26 mouse cellular contexts compared by ENCODE assay signal in genomic region chr6:48581257-48581656, GRCm38 (mm10). TPM values are rescaled to one million over a fixed set of nuclear protein-coding genes. Genes with fewer than 3 reads are reported as not detected.
DNase-seq lines count a peak whose midpoint lies in the region; ATAC-seq and TF ChIP-seq lines count a peak whose summit lies in the region.
"Had no signal": no experiment of that assay in that cellular context is flagged by ENCODE, and none has a peak within 500 bp of the region (broad histone marks: within the 10 kb centered on the region; RNA-seq: fewer than 3 reads in every experiment).

No protein-coding gene starts in this region.

- no peak for TF ChIP-seq EP300 in heart, adult 2 months (IDR thresholded peaks at IDR 0.05; ENCODE audit: insufficient read depth, low read depth, low read length)
- TF ChIP-seq EP300 in heart, postnatal 0 days (IDR thresholded peaks at IDR 0.05; ENCODE audit: low read depth) = no peak

- ATAC-seq in heart, embryonic 13.5 days (ENCODE audit: extremely low read depth, insufficient number of reproducible peaks, low FRiP score, low TSS enrichment) = no peak
- ATAC-seq in heart, postnatal 0 days (ENCODE audit: insufficient read depth, low read depth) = no peak
- ATAC-seq: hindbrain, embryonic 16.5 days; inflammation-experienced regulatory T-cells, adult 6 months; intestine, postnatal 0 days had no signal

- no peak overlapping the region for H3K4me3 ChIP-seq in heart, embryonic 13.5 days
- H3K4me3 ChIP-seq in heart, adult 2 months = no peak overlapping the region
- H3K4me3 ChIP-seq in heart, postnatal 0 days (ENCODE audit: low read depth, low read length) = no peak overlapping the region
- H3K4me3 ChIP-seq: embryonic facial prominence, embryonic 15.5 days; erythroblast, embryonic 14.5 days; forebrain, embryonic 10.5 days; gastrocnemius, adult 2 months; hindbrain, embryonic 12.5 days had no signal

- H3K4me2 ChIP-seq in heart, embryonic 13.5 days = no peak overlapping the region
- H3K4me2 ChIP-seq in heart, postnatal 0 days (ENCODE audit: low read depth, low read length) = no peak overlapping the region
- H3K4me2 ChIP-seq: embryonic facial prominence, embryonic 15.5 days; hindbrain, embryonic 12.5 days had no signal

- WGBS in heart, embryonic 13.5 days = 8% methylated on average over 3 of the region's 3 CpGs
- 29% methylated on average over 3 of the region's 3 CpGs for WGBS in heart, adult 2 months
- WGBS in heart, postnatal 0 days = 13% methylated on average over 3 of the region's 3 CpGs

- intact Hi-C loops in heart, postnatal 36 days (cut with DNase I) = loop anchor here (5.0 kb wide), 1 partner anchor 191 kb away; the partner anchor contains the start of gene Gimap3
- intact Hi-C loops in heart, adult 2 months (cut with DNase I) = loop anchor here (5.0 kb wide), 1 partner anchor 39 kb away; no protein-coding TSS in a partner anchor

- no peaks in the 10 kb centered on the region for H3K9me3 ChIP-seq in heart, embryonic 13.5 days
- no peaks in the 10 kb centered on the region for H3K9me3 ChIP-seq in heart, postnatal 0 days (replicated peaks; ENCODE audit: control insufficient read depth, low read length)
- H3K9me3 ChIP-seq: embryonic facial prominence, embryonic 15.5 days; forebrain, embryonic 10.5 days; hindbrain, embryonic 12.5 days had no signal

- TF ChIP-seq CTCF in heart, adult 2 months (IDR thresholded peaks at IDR 0.05) = no peak
- TF ChIP-seq CTCF in heart, postnatal 0 days (IDR thresholded peaks at IDR 0.05; ENCODE audit: low read depth) = no peak

- no peaks in the 10 kb centered on the region for H3K79me2 ChIP-seq in heart, adult 2 months (replicated peaks; ENCODE audit: control insufficient read depth, insufficient read depth, low read length)

- peaks cover 37% of the 10 kb centered on the region for H3K4me1 ChIP-seq in heart, embryonic 13.5 days
- peaks cover 3% of the 10 kb centered on the region for H3K4me1 ChIP-seq in heart, adult 2 months (ENCODE audit: control insufficient read depth, insufficient read depth, low read length)
- peaks cover 26% of the 10 kb centered on the region for H3K4me1 ChIP-seq in heart, postnatal 0 days (ENCODE audit: control insufficient read depth, insufficient read depth)
- H3K4me1 ChIP-seq: embryonic facial prominence, embryonic 15.5 days; hindbrain, embryonic 12.5 days had no signal

- TF ChIP-seq POLR2A in heart, adult 2 months (IDR thresholded peaks at IDR 0.05; ENCODE audit: insufficient read depth, low read depth, low read length) = no peak

- peak overlapping the region; percentile 37 for H3K27ac ChIP-seq in heart, embryonic 13.5 days (replicated peaks)
- H3K27ac ChIP-seq in heart, adult 2 months = no peak overlapping the region
- H3K27ac ChIP-seq in heart, postnatal 0 days (ENCODE audit: low read depth) = peak overlapping the region; percentile 40
- H3K27ac ChIP-seq: embryonic facial prominence, embryonic 15.5 days; gastrocnemius, adult 2 months; hindbrain, embryonic 12.5 days had no signal

- peak; percentile 71 for DNase-seq in heart, adult 11 months
- no peak for DNase-seq in heart, postnatal 36 days
- DNase-seq in heart, adult 2 months = no peak
- DNase-seq in heart, postnatal 0 days (ENCODE audit: low spot score) = no peak
- no peak for DNase-seq in heart, adult 18-20 months
- DNase-seq in yolk sac, embryonic 10.5 days (ENCODE audit: low spot score) = no peak
- DNase-seq: adrenal gland, adult 8-10 months; cerebellum, adult 11 months; gastrocnemius, adult 2 months; gastrocnemius, postnatal 25 days; kidney, adult 8-10 months had no signal

- no peaks in the 10 kb centered on the region for H3K36me3 ChIP-seq in heart, embryonic 13.5 days
- no peaks in the 10 kb centered on the region for H3K36me3 ChIP-seq in heart, adult 2 months (ENCODE audit: control insufficient read depth, insufficient read depth, low read length)
- no peaks in the 10 kb centered on the region for H3K36me3 ChIP-seq in heart, postnatal 0 days (replicated peaks; ENCODE audit: control insufficient read depth, insufficient read depth, low read length)
- H3K36me3 ChIP-seq: embryonic facial prominence, embryonic 15.5 days; forebrain, embryonic 10.5 days; G1E; hindbrain, embryonic 12.5 days had no signal

- H3K9ac ChIP-seq in heart, embryonic 13.5 days = no peak overlapping the region
- no peak overlapping the region for H3K9ac ChIP-seq in heart, adult 2 months (ENCODE audit: low read depth, low read length)
- no peak overlapping the region for H3K9ac ChIP-seq in heart, postnatal 0 days (replicated peaks; ENCODE audit: low read depth, low read length)
- H3K9ac ChIP-seq: embryonic facial prominence, embryonic 15.5 days; hindbrain, embryonic 12.5 days had no signal

- no peaks in the 10 kb centered on the region for H3K27me3 ChIP-seq in heart, embryonic 13.5 days (replicated peaks)
- H3K27me3 ChIP-seq in heart, adult 2 months (ENCODE audit: control insufficient read depth, insufficient read depth, low read length) = no peaks in the 10 kb centered on the region
- no peaks in the 10 kb centered on the region for H3K27me3 ChIP-seq in heart, postnatal 0 days (ENCODE audit: control insufficient read depth, insufficient read depth, low read length)
- H3K27me3 ChIP-seq: embryonic facial prominence, embryonic 15.5 days; hindbrain, embryonic 12.5 days had no signal

RNA-seq across cellular contexts. Expression of gene Gm45021, which starts 8.2 kb away (rescaled TPM):
- total RNA-seq in heart, postnatal 36 days (2021) = not detected
- polyA plus RNA-seq in heart, embryonic 13.5 days (2015; fragmentation: Nextera tagmentation; extraction: Ambion mirVana) = 0.86 TPM in 1 of 2 replicates, not detected in the other
- total RNA-seq in heart, adult 2 months (2021) = not detected
- polyA plus RNA-seq in heart, adult 2 months (2012; rRNA removed) = not detected in 2 replicates
- not detected in 2 replicates for total RNA-seq in heart, postnatal 0 days (2014; rRNA removed; ENCODE audit: low replicate concordance)
- not detected in 2 replicates for polyA plus RNA-seq in heart, postnatal 0 days (2015; fragmentation: Nextera tagmentation; extraction: Ambion mirVana)
- not detected for total RNA-seq in heart, adult 18-20 months (2021)
- total RNA-seq: adrenal gland, adult 8-10 months; adrenal gland, postnatal 36 days; common myeloid progenitor, adult 5-6 weeks; G1E; gastrocnemius, adult 2 months; gastrocnemius, postnatal 25 days; granulocyte monocyte progenitor cell, adult 5-6 weeks had no signal
- polyA plus RNA-seq: CD4-positive, CD25-positive, alpha-beta regulatory T cell, adult 4 months; embryonic facial prominence, embryonic 11.5 days; embryonic facial prominence, embryonic 15.5 days; erythroblast, embryonic 14.5 days; forebrain, embryonic 10.5 days; forebrain, embryonic 14.5 days; G1E; hindbrain, embryonic 12.5 days; hindbrain, embryonic 16.5 days; inflammation-experienced regulatory T-cells, adult 6 months; intestine, postnatal 0 days had no signal

RNA-seq across cellular contexts. Expression of gene Rarres2, which starts 8.7 kb away (rescaled TPM):
- 100 to 1,000 TPM in 1 of 2 experiments, 10 to 100 TPM in 1; 70.4 to 101 TPM for total RNA-seq in heart, postnatal 36 days (2021)
- 29.7 and 35.8 TPM in 2 replicates for polyA plus RNA-seq in heart, embryonic 13.5 days (2015; fragmentation: Nextera tagmentation; extraction: Ambion mirVana)
- 10 to 100 TPM; 70.9 to 82.4 TPM for total RNA-seq in heart, adult 2 months (2021)
- polyA plus RNA-seq in heart, adult 2 months (2012; rRNA removed) = 93.7 and 99.3 TPM in 2 replicates
- total RNA-seq in heart, postnatal 0 days (2014; rRNA removed; ENCODE audit: low replicate concordance) = 56.8 and 72.8 TPM in 2 replicates
- 65.7 and 71.8 TPM in 2 replicates for polyA plus RNA-seq in heart, postnatal 0 days (2015; fragmentation: Nextera tagmentation; extraction: Ambion mirVana)
- 10 to 100 TPM; 60.1 to 86.3 TPM for total RNA-seq in heart, adult 18-20 months (2021)
- total RNA-seq: common myeloid progenitor, adult 5-6 weeks; granulocyte monocyte progenitor cell, adult 5-6 weeks had no signal
- polyA plus RNA-seq: erythroblast, embryonic 14.5 days; G1E had no signal

RNA-seq across cellular contexts. Expression of gene Repin1, which starts 12.4 kb away (rescaled TPM):
- total RNA-seq in heart, postnatal 36 days (2021) = 10 to 100 TPM; 27.3 to 33.7 TPM
- polyA plus RNA-seq in heart, embryonic 13.5 days (2015; fragmentation: Nextera tagmentation; extraction: Ambion mirVana) = 22.5 and 24.6 TPM in 2 replicates
- total RNA-seq in heart, adult 2 months (2021) = 10 to 100 TPM; 30.0 to 33.2 TPM
- 27.7 and 33.1 TPM in 2 replicates for polyA plus RNA-seq in heart, adult 2 months (2012; rRNA removed)
- total RNA-seq in heart, postnatal 0 days (2014; rRNA removed; ENCODE audit: low replicate concordance) = 49.7 and 50.3 TPM in 2 replicates
- 16.6 and 17.5 TPM in 2 replicates for polyA plus RNA-seq in heart, postnatal 0 days (2015; fragmentation: Nextera tagmentation; extraction: Ambion mirVana)
- total RNA-seq in heart, adult 18-20 months (2021) = 10 to 100 TPM; 32.3 to 32.9 TPM
- polyA plus RNA-seq: G1E had no signal

RNA-seq across cellular contexts. Expression of gene Gm44965, which starts 12.5 kb away (rescaled TPM):
- total RNA-seq in heart, postnatal 36 days (2021) = 1 to 10 TPM in 1 of 2 experiments, not detected in 1; 3.7 TPM
- polyA plus RNA-seq in heart, embryonic 13.5 days (2015; fragmentation: Nextera tagmentation; extraction: Ambion mirVana) = not detected in 2 replicates
- total RNA-seq in heart, adult 2 months (2021) = not detected
- polyA plus RNA-seq in heart, adult 2 months (2012; rRNA removed) = not detected in 2 replicates
- total RNA-seq in heart, postnatal 0 days (2014; rRNA removed; ENCODE audit: low replicate concordance) = not detected in 2 replicates
- not detected in 2 replicates for polyA plus RNA-seq in heart, postnatal 0 days (2015; fragmentation: Nextera tagmentation; extraction: Ambion mirVana)
- total RNA-seq in heart, adult 18-20 months (2021) = not detected
- total RNA-seq: adrenal gland, postnatal 36 days; common myeloid progenitor, adult 5-6 weeks; G1E; gastrocnemius, adult 2 months; granulocyte monocyte progenitor cell, adult 5-6 weeks had no signal
- polyA plus RNA-seq: CD4-positive, CD25-positive, alpha-beta regulatory T cell, adult 4 months; embryonic facial prominence, embryonic 11.5 days; embryonic facial prominence, embryonic 15.5 days; erythroblast, embryonic 14.5 days; forebrain, embryonic 14.5 days; G1E; hindbrain, embryonic 12.5 days; hindbrain, embryonic 16.5 days; intestine, postnatal 0 days had no signal

RNA-seq across cellular contexts. Expression of gene Zfp775, which starts 20.6 kb away (rescaled TPM):
- total RNA-seq in heart, postnatal 36 days (2021) = 10 to 100 TPM; 10.4 to 10.7 TPM
- polyA plus RNA-seq in heart, embryonic 13.5 days (2015; fragmentation: Nextera tagmentation; extraction: Ambion mirVana) = 4.8 and 5.5 TPM in 2 replicates
- 10 to 100 TPM; 11.8 to 12.9 TPM for total RNA-seq in heart, adult 2 months (2021)
- 6.2 and 7.0 TPM in 2 replicates for polyA plus RNA-seq in heart, adult 2 months (2012; rRNA removed)
- 4.0 and 5.1 TPM in 2 replicates for total RNA-seq in heart, postnatal 0 days (2014; rRNA removed; ENCODE audit: low replicate concordance)
- polyA plus RNA-seq in heart, postnatal 0 days (2015; fragmentation: Nextera tagmentation; extraction: Ambion mirVana) = 5.7 and 7.6 TPM in 2 replicates
- total RNA-seq in heart, adult 18-20 months (2021) = 10 to 100 TPM; 11.8 to 12.3 TPM
- polyA plus RNA-seq: G1E had no signal
